Mouse (Mus musculus) liver, postnatal 0 days (tissue): Measurements from ENCODE around the gene Col4a2. TPM values are rescaled to one million over a fixed set of nuclear protein-coding genes. Genes with fewer than 3 reads are reported as not detected.

Experiments
- ATAC-seq: fragments of 200-750 bp; cut with Nextera tagmentation; 2 replicates; pipeline ENCODE4 v1.8.0; 2017; ENCODE audit warnings: mild to moderate bottlenecking, moderate library complexity
- DNase-seq: peaks from one replicate; pipeline ENCODE4 v3.0.0-alpha.2; 2016
- H3K27ac ChIP-seq: fragments of 300-500 bp; sonication (generic); 2 replicates; pipeline ENCODE4 v1.5.1; 2014; ENCODE audit warnings: antibody characterized with exemption, moderate library complexity, mild to moderate bottlenecking, low read depth
- H3K27me3 ChIP-seq: fragments of 300-500 bp; sonication (generic); 2 replicates; pipeline ENCODE4 v1.6.1; 2014; ENCODE audit warnings: low read length, control low read depth, mixed read lengths; ENCODE audit not compliant: insufficient read depth
- H3K36me3 ChIP-seq: fragments of 300-500 bp; sonication (generic); replicated peaks from 2 replicates; pipeline ENCODE4 v1.6.1; 2014; ENCODE audit warnings: mild to moderate bottlenecking, control low read depth, low read length, moderate library complexity, mixed read lengths; ENCODE audit not compliant: insufficient read depth
- H3K4me1 ChIP-seq: fragments of 300-500 bp; sonication (generic); 2 replicates; pipeline ENCODE4 v1.6.1; 2014; ENCODE audit warnings: antibody characterized with exemption, mild to moderate bottlenecking, control low read depth; ENCODE audit not compliant: insufficient read depth
- H3K4me2 ChIP-seq: fragments of 300-500 bp; sonication (generic); 2 replicates; pipeline ENCODE4 v1.6.1; 2014; ENCODE audit warnings: low read depth, mild to moderate bottlenecking, low read length, moderate library complexity, mixed read lengths
- H3K4me3 ChIP-seq: fragments of 300-500 bp; sonication (generic); 2 replicates; pipeline ENCODE4 v1.5.1; 2014; ENCODE audit warnings: low read depth, low read length
- H3K9ac ChIP-seq: fragments of 300-500 bp; sonication (generic); replicated peaks from 2 replicates; pipeline ENCODE4 v1.6.1; 2014; ENCODE audit warnings: mild to moderate bottlenecking, moderate library complexity
- H3K9me3 ChIP-seq: fragments of 300-500 bp; sonication (generic); 2 replicates; pipeline ENCODE4 v1.6.1; 2016; ENCODE audit warnings: mild to moderate bottlenecking, control low read depth, low read length, mixed read lengths
- CTCF ChIP-seq: sonication (generic); IDR thresholded peaks from 2 replicates; pipeline ENCODE4 v1.5.1; 2016; ENCODE audit warnings: antibody characterized with exemption, low read depth
- EP300 ChIP-seq: IDR thresholded peaks from 2 replicates; pipeline ENCODE4 v1.6.1; 2016; ENCODE audit warnings: antibody characterized with exemption, low read depth, mild to moderate bottlenecking
- WGBS: fragments of 180-500 bp; shearing (Covaris S2); extraction: QIAGEN DNeasy Blood & Tissue Kit; methylation state at CpG from one replicate; pipeline ENCODE4 v1.1.7; 2014; ENCODE audit not compliant: insufficient replicate concordance; 5-methylcytosine and 5-hydroxymethylcytosine counted together
- polyA plus RNA-seq: library from polyadenylated mRNA; unstranded; fragments of >200 nt; fragmentation: Nextera tagmentation; extraction: Ambion mirVana; gene quantifications from 2 replicates; pipeline ENCODE4 v1.2.1, GENCODE M21; 2015

Gene Col4a2
- polyA plus RNA-seq, 1 experiment from 2014 or later = 9.7 TPM

DNA sequence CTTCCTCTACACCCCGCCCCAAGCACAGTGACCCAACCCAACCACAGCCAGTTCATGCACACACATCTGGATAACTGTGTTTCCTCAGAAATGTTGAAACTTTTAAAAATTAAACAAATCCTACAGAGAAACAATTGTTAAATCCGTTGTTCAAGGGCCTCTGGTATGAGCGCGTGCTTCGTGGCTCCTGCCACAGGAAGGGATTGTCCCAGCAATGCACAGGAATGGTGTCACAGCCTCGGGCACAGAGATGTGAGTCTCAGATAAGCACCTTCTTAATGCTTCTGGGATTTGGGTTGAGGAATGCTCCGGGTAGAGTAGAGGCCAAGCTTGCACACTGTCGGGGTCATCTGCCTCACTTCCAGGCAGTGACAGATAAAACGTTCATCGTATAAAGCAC is 58.7 kb downstream of the Col4a2 start:
- H3K4me3 ChIP-seq = no peak overlapping the region
- no peak overlapping the region for H3K4me2 ChIP-seq
- no peaks in the 10 kb centered on the region for H3K27me3 ChIP-seq
- DNase-seq (no peak), ATAC-seq (no peak)
- H3K9ac ChIP-seq = no peak overlapping the region
- no peaks in the 10 kb centered on the region for H3K4me1 ChIP-seq
- TF ChIP-seq CTCF (no peak), EP300 (no peak)
- 69% methylated on average over 10 of the region's 10 CpGs for WGBS
- H3K36me3 ChIP-seq = no peaks in the 10 kb centered on the region
- H3K9me3 ChIP-seq = no peaks in the 10 kb centered on the region
- H3K27ac ChIP-seq = no peak overlapping the region

DNA sequence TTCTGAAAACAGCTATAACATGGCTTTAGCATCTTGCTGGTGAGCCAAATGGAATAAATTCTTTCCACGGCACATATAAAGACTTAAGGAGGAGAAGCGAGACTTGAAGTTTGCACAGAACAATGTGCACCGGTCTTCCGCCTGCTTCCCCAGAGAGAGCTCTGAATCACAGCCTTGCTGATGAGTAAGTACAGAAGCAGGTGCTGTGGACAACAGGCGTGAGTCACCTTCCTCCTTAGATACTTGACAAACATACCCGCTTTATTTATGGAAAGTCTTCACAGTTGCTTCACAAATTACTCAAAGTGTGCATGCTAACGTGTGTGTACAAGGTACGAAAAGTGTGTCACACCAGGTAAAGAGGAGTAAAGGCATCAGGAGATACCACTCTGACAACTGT is 59.5 kb downstream of the Col4a2 start:
- DNase-seq = no peak
- Histone ChIP-seq H3K27me3 (no peaks in the 10 kb centered on the region), H3K27ac (no peak overlapping the region), H3K4me3 (no peak overlapping the region), H3K4me1 (no peaks in the 10 kb centered on the region), H3K9ac (no peak overlapping the region), H3K36me3 (no peaks in the 10 kb centered on the region), H3K9me3 (no peaks in the 10 kb centered on the region), H3K4me2 (no peak overlapping the region)
- WGBS = 82% methylated on average over 8 of the region's 8 CpGs
- TF ChIP-seq EP300 (no peak), CTCF (no peak)
- no peak for ATAC-seq

DNA sequence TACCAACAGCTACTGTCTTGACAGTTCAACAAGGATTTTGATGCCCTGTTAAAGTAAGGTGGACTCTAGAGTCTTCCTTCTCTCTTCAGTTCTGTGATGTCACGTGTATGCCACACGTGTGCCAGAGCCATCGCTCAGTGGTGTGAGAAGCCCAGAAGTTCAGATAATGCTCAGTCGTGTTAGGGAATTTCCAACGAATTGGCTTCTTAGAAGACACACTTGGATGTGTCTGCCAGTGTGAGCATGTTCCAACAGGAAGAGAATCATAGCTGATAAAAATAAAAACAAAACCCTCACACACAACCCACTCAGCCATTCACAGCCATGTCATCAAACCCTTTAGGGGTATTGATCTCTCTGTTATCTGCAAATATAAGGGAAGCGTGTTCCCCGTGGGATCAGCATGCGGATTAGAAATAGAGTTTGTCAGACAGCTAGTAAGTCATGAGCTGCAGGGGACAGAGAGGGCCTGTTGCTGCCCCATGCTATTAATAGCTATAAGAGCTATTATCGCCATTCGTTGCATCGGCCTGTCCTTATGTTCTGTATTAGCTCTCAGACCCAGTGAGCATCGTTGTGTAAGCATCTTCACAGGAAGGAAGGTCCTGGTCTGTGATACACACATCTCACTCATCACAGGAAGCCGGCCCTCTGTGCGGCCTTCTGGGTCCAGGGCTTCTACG is 61.2 kb downstream of the Col4a2 start:
- no peak overlapping the region for H3K27ac ChIP-seq
- DNase-seq = no peak
- 71% methylated on average over 15 of the region's 15 CpGs for WGBS
- no peaks in the 10 kb centered on the region for H3K9me3 ChIP-seq
- no peaks in the 10 kb centered on the region for H3K27me3 ChIP-seq
- no peak overlapping the region for H3K4me2 ChIP-seq
- H3K4me1 ChIP-seq = peaks cover 4% of the 10 kb centered on the region; the same call in 1 of the 2 replicates
- H3K36me3 ChIP-seq = no peaks in the 10 kb centered on the region
- ATAC-seq = no peak
- no peak overlapping the region for H3K4me3 ChIP-seq
- no peak overlapping the region for H3K9ac ChIP-seq
- no peak for TF ChIP-seq EP300
- TF ChIP-seq CTCF = no peak

DNA sequence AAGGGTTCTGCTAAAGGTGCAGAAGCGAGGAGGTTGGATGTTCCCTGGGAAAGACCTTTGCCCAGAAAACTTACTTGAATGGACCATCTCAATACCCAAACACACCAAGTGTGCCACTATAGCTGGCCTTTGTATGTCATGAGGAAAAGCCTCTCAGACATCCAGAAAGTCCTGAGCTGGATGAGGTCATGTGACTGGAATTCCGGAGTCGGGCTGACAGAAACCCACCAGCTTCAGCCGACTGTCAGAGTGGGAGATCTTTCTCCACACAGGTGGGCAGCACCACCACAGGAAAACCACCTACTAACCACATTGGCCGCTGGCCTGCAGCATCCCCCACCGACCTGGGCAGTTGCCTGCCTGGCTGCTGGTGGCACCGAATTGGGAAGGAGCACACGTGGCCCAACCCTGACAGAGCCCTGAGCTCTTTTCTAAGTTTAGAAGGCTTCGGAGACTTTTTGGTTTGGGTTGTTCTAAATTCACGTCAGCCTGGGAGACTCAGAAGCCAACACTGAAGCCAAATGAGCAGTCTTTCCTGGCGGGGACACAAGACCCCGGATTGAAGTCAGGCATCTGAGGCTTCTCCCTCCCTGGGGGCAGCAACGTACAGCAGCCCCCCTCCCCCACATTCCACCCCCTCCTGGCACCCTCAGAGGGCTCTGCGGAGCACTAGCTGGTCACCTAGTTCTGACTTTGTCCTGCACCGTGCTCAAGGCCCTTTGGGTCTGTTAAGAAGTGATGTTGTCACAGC is 61.9 kb downstream of the Col4a2 start:
- WGBS = 65% methylated on average over 14 of the region's 15 CpGs
- H3K4me3 ChIP-seq = no peak overlapping the region
- DNase-seq (no peak), ATAC-seq (no peak)
- H3K4me2 ChIP-seq = no peak overlapping the region
- peaks cover 4% of the 10 kb centered on the region; the same call in 1 of the 2 replicates for H3K4me1 ChIP-seq
- H3K27ac ChIP-seq = no peak overlapping the region
- no peak for TF ChIP-seq EP300
- TF ChIP-seq CTCF = no peak
- H3K36me3 ChIP-seq = no peaks in the 10 kb centered on the region
- H3K9ac ChIP-seq = no peak overlapping the region
- no peaks in the 10 kb centered on the region for H3K27me3 ChIP-seq
- H3K9me3 ChIP-seq = no peaks in the 10 kb centered on the region

DNA sequence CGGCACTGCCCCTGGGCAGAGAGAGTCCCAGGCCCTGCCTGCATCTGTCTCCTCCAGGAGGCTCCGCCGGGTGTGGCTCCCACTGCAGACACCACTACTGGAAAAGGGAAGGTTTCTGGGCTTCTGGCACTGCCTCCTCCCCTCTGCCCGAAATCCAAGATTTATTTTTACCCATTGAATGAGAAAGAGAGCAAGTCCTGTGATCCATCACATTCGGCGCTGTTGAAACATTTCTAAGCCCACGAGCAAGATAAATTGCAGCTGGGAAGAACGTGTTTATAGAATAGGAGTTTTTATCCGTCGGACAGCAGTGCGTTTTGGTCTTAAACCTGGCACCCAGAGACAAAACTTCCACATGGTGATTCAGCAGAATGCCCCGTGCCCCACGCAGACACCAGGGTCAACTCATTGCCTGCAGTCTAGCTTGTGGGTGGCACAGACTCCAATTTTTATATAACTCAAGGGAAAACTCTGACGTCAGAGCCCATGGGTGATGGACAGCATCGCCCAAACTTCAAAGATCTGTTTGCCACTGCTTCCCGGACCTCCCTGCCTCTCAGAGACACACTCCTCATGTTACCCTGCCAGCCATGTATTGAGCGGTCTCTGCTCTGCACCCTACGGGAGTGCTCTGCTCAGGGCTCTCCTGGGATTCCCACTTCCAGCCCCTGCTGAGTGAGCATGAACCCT is 63.3 kb downstream of the Col4a2 start:
- H3K27ac ChIP-seq = no peak overlapping the region
- no peak for TF ChIP-seq CTCF
- TF ChIP-seq EP300 = no peak
- H3K27me3 ChIP-seq = no peaks in the 10 kb centered on the region
- no peaks in the 10 kb centered on the region for H3K36me3 ChIP-seq
- H3K4me1 ChIP-seq = peaks cover 4% of the 10 kb centered on the region; the same call in 1 of the 2 replicates
- 68% methylated on average over 18 of the region's 18 CpGs for WGBS
- H3K9me3 ChIP-seq = no peaks in the 10 kb centered on the region
- no peak overlapping the region for H3K4me2 ChIP-seq
- DNase-seq (no peak), ATAC-seq (no peak)
- H3K4me3 ChIP-seq = no peak overlapping the region
- H3K9ac ChIP-seq = no peak overlapping the region
